Mouse (Mus musculus): ENCODE results near the gene Nedd4. TPM values are rescaled to one million over a fixed set of nuclear protein-coding genes. Genes with fewer than 3 reads are reported as not detected.

The Nedd4 gene
- polyA plus RNA-seq, 1 experiment from 2014 or later = 546 TPM

DNA sequence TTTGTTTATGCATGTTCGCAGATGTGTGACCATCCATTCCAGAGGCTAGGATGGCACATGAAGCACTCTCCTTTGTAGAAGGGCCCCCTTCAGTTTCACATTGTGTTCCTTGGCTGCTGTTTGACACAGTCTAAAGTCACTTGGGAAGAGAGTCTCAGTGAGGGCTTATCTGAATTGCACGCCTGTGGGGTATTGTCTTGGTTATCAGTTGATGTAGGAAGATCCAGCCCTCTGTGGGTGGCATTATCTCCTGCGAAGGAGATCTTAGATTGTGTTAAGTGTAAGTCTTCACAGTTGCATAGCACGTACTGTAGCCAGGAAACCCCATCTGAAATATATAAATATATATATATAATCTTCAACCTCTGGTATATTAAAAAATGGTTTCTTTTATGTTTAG lies 23.1 kb downstream of the Nedd4 start:
- Histone ChIP-seq H3K9ac (no peak overlapping the region), H3K4me2 (replicated peaks) (no peak overlapping the region), H3K27ac (replicated peaks) (no peak overlapping the region), H3K4me1 (peaks cover 9% of the 10 kb centered on the region), H3K36me3 (peaks cover 79% of the 10 kb centered on the region), H3K27me3 (no peaks in the 10 kb centered on the region), H3K4me3 (replicated peaks) (no peak overlapping the region), H3K9me3 (replicated peaks) (no peaks in the 10 kb centered on the region)
- ATAC-seq (ENCODE audit: insufficient number of reproducible peaks, low FRiP score, low TSS enrichment, low read depth) = no peak
- WGBS = 94% methylated on average over 4 of the region's 4 CpGs

DNA sequence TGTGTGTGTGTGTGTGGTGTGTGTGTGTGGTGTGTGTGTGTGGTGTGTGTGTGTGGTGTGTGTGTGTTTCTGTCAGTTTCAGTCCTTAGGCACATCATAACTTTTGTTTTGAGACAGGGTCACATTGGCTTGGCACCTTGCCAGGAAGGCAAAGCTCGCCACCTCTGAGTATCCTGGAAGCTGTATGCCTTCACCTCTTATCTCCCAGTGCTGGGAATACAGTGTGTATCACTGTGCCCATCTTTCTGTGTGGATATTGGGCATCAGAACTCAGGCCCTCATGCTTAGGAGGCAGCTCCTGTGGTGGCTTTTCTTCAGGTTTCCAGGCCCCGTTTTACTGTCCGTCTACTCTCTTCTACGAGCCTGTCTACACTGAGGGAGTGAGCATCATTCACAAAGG lies 24.4 kb downstream of the Nedd4 start:
- no peaks in the 10 kb centered on the region for H3K27me3 ChIP-seq
- H3K4me3 ChIP-seq (replicated peaks) = no peak overlapping the region
- WGBS = 72% methylated on average over 4 of the region's 4 CpGs
- peaks cover 21% of the 10 kb centered on the region for H3K4me1 ChIP-seq
- ATAC-seq (ENCODE audit: insufficient number of reproducible peaks, low FRiP score, low TSS enrichment, low read depth) = no peak
- H3K27ac ChIP-seq (replicated peaks) = 0 out of 2 replicates have a peak overlapping the region, but pooled peaks have one; percentile 39
- no peak overlapping the region for H3K4me2 ChIP-seq (replicated peaks)
- H3K9ac ChIP-seq = no peak overlapping the region
- H3K9me3 ChIP-seq (replicated peaks) = no peaks in the 10 kb centered on the region
- H3K36me3 ChIP-seq = peaks cover 86% of the 10 kb centered on the region

DNA sequence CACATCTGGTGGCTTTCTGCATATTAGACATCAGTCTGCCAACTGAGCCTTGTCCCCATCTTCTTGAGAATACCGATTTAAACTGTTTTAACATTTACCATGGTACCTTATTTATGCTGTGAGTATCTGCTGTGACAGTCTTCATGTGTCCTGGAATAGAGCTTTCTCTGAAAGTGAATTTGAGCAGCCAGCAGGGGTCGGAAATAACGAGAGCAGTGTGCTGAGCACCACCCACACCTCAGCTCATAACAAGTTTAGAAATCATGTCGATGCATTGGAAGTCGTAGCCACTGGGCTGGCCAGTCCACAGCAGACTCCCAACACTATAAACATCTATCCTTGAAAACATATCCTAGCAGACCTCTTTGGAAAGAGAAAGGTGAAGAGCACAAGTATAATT lies 27.4 kb downstream of the Nedd4 start:
- no peaks in the 10 kb centered on the region for H3K9me3 ChIP-seq (replicated peaks)
- H3K36me3 ChIP-seq = peaks cover 74% of the 10 kb centered on the region
- no peaks in the 10 kb centered on the region for H3K27me3 ChIP-seq
- H3K4me3 ChIP-seq (replicated peaks) = no peak overlapping the region
- 0 out of 2 replicates have a peak overlapping the region, but pooled peaks have one; percentile 28 for H3K27ac ChIP-seq (replicated peaks)
- peaks cover 47% of the 10 kb centered on the region for H3K4me1 ChIP-seq
- ATAC-seq (ENCODE audit: insufficient number of reproducible peaks, low FRiP score, low TSS enrichment, low read depth) = no peak
- WGBS = 51% methylated on average over 5 of the region's 5 CpGs
- H3K4me2 ChIP-seq (replicated peaks) = no peak overlapping the region
- H3K9ac ChIP-seq = no peak overlapping the region

DNA sequence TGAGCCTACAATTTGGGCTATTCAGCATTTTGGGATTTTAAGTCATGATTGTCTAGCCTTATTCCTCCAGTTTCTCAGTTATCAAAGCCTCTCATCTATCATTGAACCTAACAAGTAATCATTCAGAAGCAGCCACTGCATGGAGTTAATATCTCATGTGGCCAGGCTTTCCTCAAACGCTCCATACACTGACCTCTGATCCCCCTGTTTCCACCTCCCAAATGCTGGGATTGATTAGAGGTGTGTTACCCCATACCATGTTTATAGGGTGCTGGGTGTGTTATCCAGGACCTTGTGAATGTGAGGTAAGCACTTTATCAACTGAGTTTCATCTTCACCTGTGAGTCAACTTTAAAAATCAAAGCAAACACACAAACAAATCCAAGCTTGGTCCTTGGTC lies 28.7 kb downstream of the Nedd4 start:
- no peak overlapping the region for H3K4me2 ChIP-seq (replicated peaks)
- H3K27me3 ChIP-seq = no peaks in the 10 kb centered on the region
- H3K36me3 ChIP-seq = peaks cover 65% of the 10 kb centered on the region
- no peaks in the 10 kb centered on the region for H3K9me3 ChIP-seq (replicated peaks)
- 46% methylated on average over 1 of the region's 1 CpGs for WGBS
- no peak overlapping the region for H3K4me3 ChIP-seq (replicated peaks)
- H3K27ac ChIP-seq (replicated peaks) = peak overlapping the region; percentile 48; the same call in 1 of the 2 replicates
- H3K9ac ChIP-seq = no peak overlapping the region
- H3K4me1 ChIP-seq = peaks cover 52% of the 10 kb centered on the region
- ATAC-seq (ENCODE audit: insufficient number of reproducible peaks, low FRiP score, low TSS enrichment, low read depth) = no peak

DNA sequence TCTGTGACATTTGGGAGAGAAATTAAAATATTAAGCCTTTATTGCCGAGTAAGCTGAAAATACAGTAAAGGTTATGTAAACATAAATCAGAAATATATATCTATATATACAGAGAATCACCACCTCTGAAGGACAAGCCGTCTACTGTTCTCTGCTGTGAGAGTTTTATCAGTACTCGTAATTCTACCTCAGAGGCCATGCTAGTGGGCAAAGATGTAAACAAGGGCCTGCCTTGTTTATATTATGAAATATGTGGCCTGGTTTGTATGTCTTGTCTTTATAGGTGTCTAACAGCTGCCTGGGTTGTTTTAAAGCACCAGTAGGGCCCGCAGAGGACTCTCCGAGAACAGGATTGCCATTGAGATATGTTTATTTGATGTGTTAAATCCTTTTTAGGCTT lies 29.8 kb downstream of the Nedd4 start:
- Histone ChIP-seq H3K9me3 (replicated peaks) (no peaks in the 10 kb centered on the region), H3K27me3 (no peaks in the 10 kb centered on the region), H3K4me2 (replicated peaks) (0 out of 2 replicates have a peak overlapping the region, but pooled peaks have one; percentile 15), H3K4me1 (peaks cover 58% of the 10 kb centered on the region), H3K9ac (no peak overlapping the region), H3K27ac (replicated peaks) (peak overlapping the region; percentile 61), H3K36me3 (peaks cover 56% of the 10 kb centered on the region), H3K4me3 (replicated peaks) (no peak overlapping the region)
- WGBS = 53% methylated on average over 5 of the region's 5 CpGs
- ATAC-seq (ENCODE audit: insufficient number of reproducible peaks, low FRiP score, low TSS enrichment, low read depth) = no peak

DNA sequence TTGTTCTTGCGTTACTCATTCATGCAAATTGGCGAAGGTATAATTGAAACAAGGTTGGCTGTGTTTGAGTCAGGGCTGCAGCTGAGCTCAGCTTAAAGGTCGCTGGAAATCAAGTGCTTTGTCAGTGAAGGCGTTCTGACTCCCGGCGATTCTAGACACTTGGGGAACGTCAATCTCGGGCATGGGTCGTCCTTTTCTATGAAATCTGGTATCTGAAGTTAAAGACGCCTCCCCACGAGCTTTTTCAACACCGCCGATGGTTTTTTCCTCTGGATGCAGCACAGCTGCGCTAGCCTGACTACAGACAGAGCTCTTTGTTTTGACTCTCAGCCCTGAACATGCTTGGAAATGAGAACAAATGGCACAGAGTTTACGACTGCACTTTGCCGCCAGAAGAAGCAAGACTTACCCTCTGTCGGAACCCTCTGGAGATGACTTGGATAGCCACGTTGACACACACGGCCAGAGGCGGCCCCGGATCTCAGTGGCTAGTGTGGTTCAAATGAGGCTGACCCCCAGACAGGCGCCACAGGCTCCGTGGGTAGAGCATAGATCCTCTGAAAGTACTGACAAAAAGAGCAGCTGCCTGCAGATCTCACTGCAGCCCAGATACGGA lies 31.0 kb downstream of the Nedd4 start:
- no peak overlapping the region for H3K9ac ChIP-seq
- peak overlapping the region; percentile 61 for H3K27ac ChIP-seq (replicated peaks)
- WGBS = 41% methylated on average over 24 of the region's 24 CpGs
- H3K27me3 ChIP-seq = no peaks in the 10 kb centered on the region
- no peaks in the 10 kb centered on the region for H3K9me3 ChIP-seq (replicated peaks)
- peaks cover 66% of the 10 kb centered on the region for H3K4me1 ChIP-seq
- peaks cover 49% of the 10 kb centered on the region for H3K36me3 ChIP-seq
- 0 out of 2 replicates have a peak overlapping the region, but pooled peaks have one; percentile 21 for H3K4me2 ChIP-seq (replicated peaks)
- peak overlapping the region; percentile 7; the same call in 1 of the 2 replicates for H3K4me3 ChIP-seq (replicated peaks)
- peak; percentile 56 for ATAC-seq (ENCODE audit: insufficient number of reproducible peaks, low FRiP score, low TSS enrichment, low read depth)

DNA sequence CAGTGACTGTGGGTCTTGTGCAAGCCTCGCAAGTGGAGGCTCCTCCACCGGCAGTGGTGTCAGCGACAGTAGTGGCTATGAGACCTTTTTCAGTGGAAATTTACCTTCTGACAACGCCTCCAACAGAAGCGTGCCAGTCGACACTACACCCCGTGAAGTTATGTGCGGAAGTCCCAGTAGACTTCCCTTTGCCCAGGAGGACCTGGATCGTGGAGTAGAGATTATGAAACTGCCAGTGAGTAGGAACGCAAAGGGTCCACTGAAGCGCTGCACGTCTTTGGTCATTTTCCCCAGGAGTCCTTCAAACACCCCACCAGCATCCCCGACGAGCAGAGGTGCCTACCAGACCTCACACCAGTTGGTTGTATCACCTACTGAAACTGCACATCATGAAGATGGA lies 31.7 kb downstream of the Nedd4 start:
- Histone ChIP-seq H3K9ac (no peak overlapping the region), H3K4me1 (peaks cover 73% of the 10 kb centered on the region), H3K36me3 (peaks cover 49% of the 10 kb centered on the region), H3K4me3 (replicated peaks) (no peak overlapping the region), H3K27me3 (no peaks in the 10 kb centered on the region), H3K4me2 (replicated peaks) (0 out of 2 replicates have a peak overlapping the region, but pooled peaks have one; percentile 8), H3K9me3 (replicated peaks) (no peaks in the 10 kb centered on the region), H3K27ac (replicated peaks) (peak overlapping the region; percentile 61)
- WGBS = 86% methylated on average over 14 of the region's 14 CpGs
- ATAC-seq (ENCODE audit: insufficient number of reproducible peaks, low FRiP score, low TSS enrichment, low read depth) = no peak

DNA sequence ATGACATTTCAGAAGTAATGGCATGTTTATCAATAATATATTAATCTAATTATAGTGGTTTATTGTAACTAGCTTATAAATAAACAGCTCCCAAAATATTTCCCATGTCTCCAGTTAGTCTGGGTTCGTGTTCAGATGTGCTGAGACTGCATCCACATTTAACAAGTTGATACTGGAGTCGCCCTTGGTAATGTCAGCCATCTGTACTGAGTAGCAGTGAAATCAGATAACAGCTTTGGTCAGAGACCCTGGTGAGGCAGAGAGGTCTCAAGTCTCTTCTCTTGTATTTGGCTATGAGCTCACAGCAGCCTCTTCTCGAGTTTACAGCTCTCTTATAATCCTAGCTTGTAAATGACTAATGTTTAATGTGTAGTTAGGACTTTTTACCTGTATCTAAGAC lies 34.4 kb downstream of the Nedd4 start:
- 35% methylated on average over 3 of the region's 3 CpGs for WGBS
- H3K4me2 ChIP-seq (replicated peaks) = 0 out of 2 replicates have a peak overlapping the region, but pooled peaks have one; percentile 12
- no peaks in the 10 kb centered on the region for H3K27me3 ChIP-seq
- H3K27ac ChIP-seq (replicated peaks) = no peak overlapping the region
- peaks cover 77% of the 10 kb centered on the region for H3K4me1 ChIP-seq
- H3K4me3 ChIP-seq (replicated peaks) = no peak overlapping the region
- ATAC-seq (ENCODE audit: insufficient number of reproducible peaks, low FRiP score, low TSS enrichment, low read depth) = no peak
- H3K9me3 ChIP-seq (replicated peaks) = no peaks in the 10 kb centered on the region
- H3K9ac ChIP-seq = no peak overlapping the region
- H3K36me3 ChIP-seq = peaks cover 49% of the 10 kb centered on the region

DNA sequence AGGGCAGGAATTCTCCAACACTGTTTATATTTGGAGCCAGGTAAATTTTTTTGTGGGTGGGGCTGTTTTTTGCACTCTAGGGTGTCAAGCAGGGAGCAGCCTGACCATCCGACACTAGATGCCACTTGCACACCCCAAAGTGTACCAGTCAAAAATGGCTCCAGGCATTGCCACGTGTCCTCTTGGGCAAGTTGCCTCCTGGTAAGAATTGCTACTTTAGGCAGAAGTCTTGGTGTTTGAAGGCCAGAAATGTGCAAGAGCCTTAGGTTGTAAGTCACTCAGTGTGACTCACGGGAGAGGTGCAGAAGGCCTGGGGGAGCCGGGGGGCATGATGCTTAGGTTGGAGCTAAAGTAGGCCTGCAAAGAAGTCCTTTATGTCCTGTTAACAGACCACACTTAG lies 35.6 kb downstream of the Nedd4 start:
- H3K27me3 ChIP-seq = no peaks in the 10 kb centered on the region
- no peaks in the 10 kb centered on the region for H3K9me3 ChIP-seq (replicated peaks)
- H3K27ac ChIP-seq (replicated peaks) = no peak overlapping the region
- H3K4me3 ChIP-seq (replicated peaks) = no peak overlapping the region
- 82% methylated on average over 4 of the region's 4 CpGs for WGBS
- no peak overlapping the region for H3K4me2 ChIP-seq (replicated peaks)
- ATAC-seq (ENCODE audit: insufficient number of reproducible peaks, low FRiP score, low TSS enrichment, low read depth) = no peak
- peaks cover 56% of the 10 kb centered on the region for H3K36me3 ChIP-seq
- peaks cover 71% of the 10 kb centered on the region for H3K4me1 ChIP-seq
- no peak overlapping the region for H3K9ac ChIP-seq

DNA sequence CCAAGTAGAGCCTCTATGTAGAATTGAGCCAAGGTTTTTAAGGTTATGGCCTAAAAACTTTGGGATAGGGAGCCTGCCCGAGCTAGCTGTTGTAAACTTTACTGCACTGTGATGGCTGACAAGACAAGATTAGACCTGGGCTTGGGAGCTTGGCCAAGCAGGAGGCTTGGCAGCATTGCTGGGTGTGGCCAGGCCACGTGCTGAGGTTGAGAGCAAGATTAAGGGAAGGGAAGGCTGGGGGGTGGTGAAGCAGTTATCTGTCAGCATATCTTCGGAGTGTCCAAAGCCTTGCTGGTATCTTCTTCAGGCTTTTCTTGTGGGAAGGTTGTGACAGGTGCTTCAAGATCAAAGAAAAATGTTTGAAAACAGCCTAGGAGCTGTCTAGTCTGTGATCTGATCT lies 37.6 kb downstream of the Nedd4 start:
- Histone ChIP-seq H3K36me3 (peaks cover 61% of the 10 kb centered on the region), H3K9ac (no peak overlapping the region), H3K4me2 (replicated peaks) (no peak overlapping the region), H3K9me3 (replicated peaks) (no peaks in the 10 kb centered on the region), H3K27me3 (no peaks in the 10 kb centered on the region), H3K27ac (replicated peaks) (peak overlapping the region; percentile 30), H3K4me1 (peaks cover 54% of the 10 kb centered on the region), H3K4me3 (replicated peaks) (no peak overlapping the region)
- no peak for ATAC-seq (ENCODE audit: insufficient number of reproducible peaks, low FRiP score, low TSS enrichment, low read depth)
- WGBS = 47% methylated on average over 3 of the region's 3 CpGs

DNA sequence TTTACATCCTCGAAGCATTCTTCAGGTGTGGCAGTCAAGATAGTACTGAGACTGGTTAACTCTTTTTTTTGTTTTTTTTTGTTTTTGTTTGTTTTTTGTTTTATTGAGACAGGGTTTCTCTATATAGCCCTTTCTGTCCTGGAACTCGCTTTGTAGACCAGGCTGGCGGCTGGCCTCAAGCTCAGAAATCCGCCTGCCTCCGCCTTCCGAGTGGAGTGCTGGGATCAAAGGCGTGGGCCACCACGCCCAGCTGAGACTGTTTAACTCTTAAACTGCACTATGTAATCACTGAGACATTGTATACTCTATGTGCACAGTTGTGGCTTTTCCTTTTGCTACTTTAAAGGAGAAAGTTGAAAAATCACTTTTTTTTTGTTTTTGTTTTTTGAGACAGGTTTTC lies 39.3 kb downstream of the Nedd4 start:
- Histone ChIP-seq H3K9ac (no peak overlapping the region), H3K9me3 (replicated peaks) (no peaks in the 10 kb centered on the region), H3K4me3 (replicated peaks) (no peak overlapping the region), H3K27me3 (no peaks in the 10 kb centered on the region), H3K4me2 (replicated peaks) (no peak overlapping the region), H3K4me1 (peaks cover 54% of the 10 kb centered on the region), H3K36me3 (peaks cover 73% of the 10 kb centered on the region), H3K27ac (replicated peaks) (no peak overlapping the region)
- no peak for ATAC-seq (ENCODE audit: insufficient number of reproducible peaks, low FRiP score, low TSS enrichment, low read depth)
- WGBS = 38% methylated on average over 8 of the region's 8 CpGs

DNA sequence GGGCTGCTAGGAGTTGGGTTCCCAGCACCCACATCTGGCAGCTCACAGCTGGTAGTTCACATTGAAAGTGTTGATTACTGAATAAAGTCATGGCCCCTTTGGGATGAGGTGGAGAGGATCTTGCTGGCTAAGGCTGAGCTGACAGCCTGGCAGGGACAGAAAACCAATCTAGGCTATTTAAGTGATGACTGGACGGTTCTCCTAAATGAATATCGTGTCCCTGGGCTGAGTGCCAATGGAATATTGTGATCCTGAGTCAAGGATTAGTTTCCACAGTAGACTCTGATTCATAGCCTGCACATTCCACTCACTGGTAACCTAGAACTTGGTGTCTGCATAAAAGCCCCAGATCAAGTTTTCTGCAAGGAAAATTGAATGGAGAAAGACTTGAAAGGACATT lies 39.9 kb downstream of the Nedd4 start:
- ATAC-seq (ENCODE audit: insufficient number of reproducible peaks, low FRiP score, low TSS enrichment, low read depth) = no peak
- Histone ChIP-seq H3K4me3 (replicated peaks) (no peak overlapping the region), H3K9ac (no peak overlapping the region), H3K27me3 (no peaks in the 10 kb centered on the region), H3K4me2 (replicated peaks) (no peak overlapping the region), H3K9me3 (replicated peaks) (no peaks in the 10 kb centered on the region), H3K27ac (replicated peaks) (no peak overlapping the region), H3K36me3 (peaks cover 77% of the 10 kb centered on the region), H3K4me1 (peaks cover 50% of the 10 kb centered on the region)
- 25% methylated on average over 2 of the region's 2 CpGs for WGBS

Measured in embryonic facial prominence, embryonic 15.5 days (tissue).